Mouse (Mus musculus): ENCODE data around the gene Kif21b. TPM values are rescaled to one million over a fixed set of nuclear protein-coding genes. Genes with fewer than 3 reads are reported as not detected.

Kif21b gene
- polyA plus RNA-seq, 1 experiment from 2014 or later, result 43.6 TPM

DNA sequence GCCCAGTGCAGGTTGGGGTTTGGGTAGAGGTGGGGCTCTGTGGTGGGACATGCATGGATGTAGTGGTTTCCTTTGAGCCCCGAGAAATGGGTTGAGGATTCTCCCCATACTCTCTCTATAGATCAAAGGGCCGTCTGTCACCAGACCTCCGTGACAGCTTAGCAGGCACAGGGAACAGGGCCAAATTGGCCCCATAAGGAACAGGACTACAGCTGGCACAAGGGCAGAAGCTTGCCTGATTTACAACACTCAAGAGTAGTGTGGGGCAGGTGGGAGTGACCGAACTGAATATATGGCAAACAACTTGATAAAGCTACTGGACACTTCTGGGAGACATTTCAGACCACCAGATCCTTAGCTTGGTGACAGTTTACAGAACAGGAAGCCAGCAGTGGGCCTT, 26.4 kb upstream of the Kif21b start:
- Histone ChIP-seq H3K27ac (ENCODE audit: low read depth, low read length) (peak overlapping the region; percentile 8; the same call in 1 of the 2 replicates), H3K4me3 (ENCODE audit: low read length) (no peak overlapping the region), H3K4me2 (ENCODE audit: low read length) (no peak overlapping the region), H3K36me3 (ENCODE audit: control insufficient read depth, insufficient read depth, low read length) (no peaks in the 10 kb centered on the region), H3K9me3 (ENCODE audit: control insufficient read depth, low read length) (no peaks in the 10 kb centered on the region), H3K9ac (ENCODE audit: low read depth, low read length) (no peak overlapping the region), H3K27me3 (replicated peaks; ENCODE audit: control insufficient read depth, insufficient read depth, low read length) (no peaks in the 10 kb centered on the region), H3K4me1 (ENCODE audit: control insufficient read depth, insufficient read depth, low read depth, low read length) (peaks cover 9% of the 10 kb centered on the region)
- 33% methylated on average over 4 of the region's 4 CpGs for WGBS
- peak; percentile 37; the same call in 1 of the 2 replicates for ATAC-seq

DNA sequence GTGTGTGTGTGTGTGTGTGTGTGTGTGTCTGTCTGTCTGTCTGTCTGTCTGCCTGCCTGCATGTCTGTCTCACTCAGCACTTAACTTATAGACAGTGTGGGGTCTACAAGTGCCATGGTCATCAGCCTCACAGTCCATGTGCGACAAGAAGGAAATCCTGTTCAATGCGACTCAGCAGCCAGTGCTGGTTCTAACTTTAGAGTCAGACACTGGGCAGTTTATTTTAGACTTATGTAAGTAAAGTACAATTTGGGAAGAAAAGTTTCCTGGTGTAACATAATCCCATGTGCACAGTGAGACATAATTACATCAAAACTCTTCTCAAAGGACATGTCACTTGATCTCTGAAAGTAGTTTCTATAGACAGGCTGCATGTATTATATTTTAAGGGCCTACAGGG, 21.7 kb upstream of the Kif21b start:
- Histone ChIP-seq H3K4me3 (ENCODE audit: low read length) (no peak overlapping the region), H3K4me1 (ENCODE audit: control insufficient read depth, insufficient read depth, low read depth, low read length) (peaks cover 5% of the 10 kb centered on the region), H3K4me2 (ENCODE audit: low read length) (no peak overlapping the region), H3K36me3 (ENCODE audit: control insufficient read depth, insufficient read depth, low read length) (no peaks in the 10 kb centered on the region), H3K9me3 (ENCODE audit: control insufficient read depth, low read length) (no peaks in the 10 kb centered on the region), H3K27me3 (replicated peaks; ENCODE audit: control insufficient read depth, insufficient read depth, low read length) (no peaks in the 10 kb centered on the region), H3K9ac (ENCODE audit: low read depth, low read length) (no peak overlapping the region), H3K27ac (ENCODE audit: low read depth, low read length) (no peak overlapping the region)
- WGBS, result 91% methylated on average over 2 of the region's 2 CpGs
- ATAC-seq, result no peak

DNA sequence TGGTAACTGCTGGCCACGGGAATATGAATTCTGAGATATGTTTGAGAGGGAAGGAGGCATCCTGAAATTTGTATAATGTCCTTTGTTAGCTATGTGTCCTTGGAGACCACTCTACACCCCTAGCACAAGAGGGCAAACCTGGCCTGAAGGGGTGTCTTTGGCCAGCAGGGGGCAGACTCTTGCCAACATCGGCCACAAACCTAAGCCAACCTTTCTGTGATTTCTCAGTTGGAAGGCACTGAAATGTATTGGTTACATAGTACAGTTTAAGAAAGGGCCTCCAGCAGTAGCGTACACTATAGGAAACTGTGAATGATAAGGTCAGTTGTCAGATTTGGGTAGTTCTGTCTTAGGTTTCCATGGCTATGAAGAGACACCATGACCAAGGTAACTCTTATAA, 15.0 kb upstream of the Kif21b start:
- no peak for ATAC-seq
- H3K36me3 ChIP-seq (ENCODE audit: control insufficient read depth, insufficient read depth, low read length), result no peaks in the 10 kb centered on the region
- no peak overlapping the region for H3K4me2 ChIP-seq (ENCODE audit: low read length)
- no peak overlapping the region for H3K27ac ChIP-seq (ENCODE audit: low read depth, low read length)
- H3K27me3 ChIP-seq (replicated peaks; ENCODE audit: control insufficient read depth, insufficient read depth, low read length), result no peaks in the 10 kb centered on the region
- H3K9me3 ChIP-seq (ENCODE audit: control insufficient read depth, low read length), result no peaks in the 10 kb centered on the region
- H3K4me3 ChIP-seq (ENCODE audit: low read length), result no peak overlapping the region
- H3K9ac ChIP-seq (ENCODE audit: low read depth, low read length), result no peak overlapping the region
- peaks cover 2% of the 10 kb centered on the region; the same call in 1 of the 2 replicates for H3K4me1 ChIP-seq (ENCODE audit: control insufficient read depth, insufficient read depth, low read depth, low read length)
- WGBS, result 34% methylated on average over 3 of the region's 3 CpGs

DNA sequence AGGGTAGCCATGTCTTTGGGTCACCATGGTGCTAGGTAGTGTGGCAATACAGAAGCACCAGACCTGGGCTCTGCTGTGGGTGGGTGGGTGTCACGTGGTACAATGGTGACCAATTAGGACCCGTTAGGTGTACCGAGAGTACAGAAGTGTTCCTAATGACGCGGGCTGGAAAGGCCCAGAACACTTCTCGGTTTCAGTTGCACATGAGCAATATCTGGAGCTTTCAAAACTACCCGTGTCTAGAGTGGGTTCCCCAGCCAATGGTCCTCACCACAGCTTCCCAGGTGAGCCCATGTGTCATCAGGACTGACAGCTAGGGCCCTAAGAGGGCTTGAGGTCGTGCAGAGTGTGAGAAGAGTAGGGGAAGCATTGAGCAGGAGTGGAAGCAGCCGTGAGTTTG, 14.1 kb upstream of the Kif21b start:
- Histone ChIP-seq H3K9ac (ENCODE audit: low read depth, low read length) (no peak overlapping the region), H3K27ac (ENCODE audit: low read depth, low read length) (no peak overlapping the region), H3K4me1 (ENCODE audit: control insufficient read depth, insufficient read depth, low read depth, low read length) (peaks cover 2% of the 10 kb centered on the region; the same call in 1 of the 2 replicates), H3K4me2 (ENCODE audit: low read length) (no peak overlapping the region), H3K4me3 (ENCODE audit: low read length) (no peak overlapping the region), H3K27me3 (replicated peaks; ENCODE audit: control insufficient read depth, insufficient read depth, low read length) (no peaks in the 10 kb centered on the region), H3K36me3 (ENCODE audit: control insufficient read depth, insufficient read depth, low read length) (no peaks in the 10 kb centered on the region), H3K9me3 (ENCODE audit: control insufficient read depth, low read length) (no peaks in the 10 kb centered on the region)
- 88% methylated on average over 9 of the region's 9 CpGs for WGBS
- no peak for ATAC-seq

DNA sequence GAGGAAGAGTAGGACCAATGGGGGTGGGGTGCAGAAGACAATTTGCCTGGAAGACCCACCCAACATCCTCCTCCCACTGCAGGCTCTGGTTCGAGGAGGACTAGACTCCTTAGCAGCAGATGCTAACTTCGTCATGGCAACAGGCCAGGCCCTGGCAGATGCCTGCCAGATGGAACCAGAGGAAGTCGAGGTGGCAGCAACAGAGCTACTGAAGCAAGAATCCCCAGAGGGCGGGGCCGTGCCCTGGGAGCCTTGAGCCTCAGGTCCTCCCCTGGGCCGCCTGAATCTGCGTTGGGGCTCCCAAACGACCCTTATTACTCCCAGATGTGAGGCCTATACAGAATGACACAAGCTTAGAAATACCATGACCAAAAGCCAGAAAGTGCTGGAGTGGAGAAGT, 12.3 kb upstream of the Kif21b start:
- Histone ChIP-seq H3K4me3 (ENCODE audit: low read length) (no peak overlapping the region), H3K9me3 (ENCODE audit: control insufficient read depth, low read length) (no peaks in the 10 kb centered on the region), H3K36me3 (ENCODE audit: control insufficient read depth, insufficient read depth, low read length) (no peaks in the 10 kb centered on the region), H3K4me1 (ENCODE audit: control insufficient read depth, insufficient read depth, low read depth, low read length) (peaks cover 2% of the 10 kb centered on the region; the same call in 1 of the 2 replicates), H3K9ac (ENCODE audit: low read depth, low read length) (no peak overlapping the region), H3K27ac (ENCODE audit: low read depth, low read length) (no peak overlapping the region), H3K4me2 (ENCODE audit: low read length) (no peak overlapping the region), H3K27me3 (replicated peaks; ENCODE audit: control insufficient read depth, insufficient read depth, low read length) (no peaks in the 10 kb centered on the region)
- 38% methylated on average over 8 of the region's 8 CpGs for WGBS
- ATAC-seq, result peak; percentile 32; the same call in 1 of the 2 replicates

DNA sequence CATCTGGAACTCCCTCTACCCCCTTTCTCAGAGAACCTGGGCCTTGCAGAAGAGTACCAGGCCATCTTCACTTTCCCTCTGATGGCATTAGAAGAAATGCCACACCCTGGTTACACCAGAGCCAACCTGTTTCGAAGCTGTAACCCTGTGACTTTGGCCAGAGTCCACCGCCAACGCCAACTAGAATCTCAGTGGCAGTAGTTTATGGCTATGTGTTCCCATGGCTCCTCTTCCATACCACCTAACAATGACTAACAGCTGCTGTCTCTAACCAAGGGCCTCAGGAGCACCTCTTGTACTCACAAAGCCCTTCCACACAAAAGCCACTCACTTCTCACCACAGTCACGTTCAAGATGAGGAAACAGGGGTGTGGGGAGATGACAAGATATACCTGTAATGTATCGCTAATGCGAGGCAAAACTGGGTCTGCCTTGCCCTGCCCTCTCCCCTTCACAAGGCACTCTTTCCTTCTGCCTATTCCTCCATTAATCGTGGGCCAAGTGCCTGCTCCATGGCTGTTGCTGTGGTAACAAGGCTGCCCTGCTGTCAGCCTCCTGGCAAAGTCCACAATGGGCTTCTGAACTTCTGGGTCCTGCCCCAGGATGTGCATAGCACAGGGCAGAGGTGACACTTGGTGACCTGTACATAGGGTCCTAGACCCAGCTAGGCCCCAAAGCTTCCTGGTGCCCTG, 11.5 kb upstream of the Kif21b start:
- Histone ChIP-seq H3K4me2 (ENCODE audit: low read length) (no peak overlapping the region), H3K4me1 (ENCODE audit: control insufficient read depth, insufficient read depth, low read depth, low read length) (peaks cover 2% of the 10 kb centered on the region; the same call in 1 of the 2 replicates), H3K36me3 (ENCODE audit: control insufficient read depth, insufficient read depth, low read length) (no peaks in the 10 kb centered on the region), H3K27ac (ENCODE audit: low read depth, low read length) (no peak overlapping the region), H3K9ac (ENCODE audit: low read depth, low read length) (no peak overlapping the region), H3K27me3 (replicated peaks; ENCODE audit: control insufficient read depth, insufficient read depth, low read length) (no peaks in the 10 kb centered on the region), H3K9me3 (ENCODE audit: control insufficient read depth, low read length) (no peaks in the 10 kb centered on the region), H3K4me3 (ENCODE audit: low read length) (no peak overlapping the region)
- peak; percentile 38 for ATAC-seq
- WGBS, result 56% methylated on average over 7 of the region's 7 CpGs

DNA sequence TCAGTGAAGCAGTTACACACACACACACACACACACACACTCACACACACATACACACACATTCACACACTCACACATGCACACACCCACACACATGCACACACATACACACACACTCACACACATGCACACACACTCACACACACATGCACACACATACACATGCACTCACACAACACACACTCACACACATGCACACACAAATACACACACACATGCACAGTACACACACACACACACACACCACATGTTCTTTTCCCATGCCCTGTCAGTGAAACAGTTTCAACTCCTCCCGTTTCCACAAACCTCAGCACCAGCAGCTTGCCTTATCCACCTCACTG, 11.0 kb upstream of the Kif21b start:
- 63% methylated on average over 1 of the region's 1 CpGs for WGBS
- Histone ChIP-seq H3K27me3 (replicated peaks; ENCODE audit: control insufficient read depth, insufficient read depth, low read length) (no peaks in the 10 kb centered on the region), H3K4me1 (ENCODE audit: control insufficient read depth, insufficient read depth, low read depth, low read length) (peaks cover 2% of the 10 kb centered on the region; the same call in 1 of the 2 replicates), H3K36me3 (ENCODE audit: control insufficient read depth, insufficient read depth, low read length) (no peaks in the 10 kb centered on the region), H3K27ac (ENCODE audit: low read depth, low read length) (no peak overlapping the region), H3K9me3 (ENCODE audit: control insufficient read depth, low read length) (no peaks in the 10 kb centered on the region), H3K4me2 (ENCODE audit: low read length) (no peak overlapping the region), H3K4me3 (ENCODE audit: low read length) (no peak overlapping the region), H3K9ac (ENCODE audit: low read depth, low read length) (no peak overlapping the region)
- ATAC-seq, result no peak

DNA sequence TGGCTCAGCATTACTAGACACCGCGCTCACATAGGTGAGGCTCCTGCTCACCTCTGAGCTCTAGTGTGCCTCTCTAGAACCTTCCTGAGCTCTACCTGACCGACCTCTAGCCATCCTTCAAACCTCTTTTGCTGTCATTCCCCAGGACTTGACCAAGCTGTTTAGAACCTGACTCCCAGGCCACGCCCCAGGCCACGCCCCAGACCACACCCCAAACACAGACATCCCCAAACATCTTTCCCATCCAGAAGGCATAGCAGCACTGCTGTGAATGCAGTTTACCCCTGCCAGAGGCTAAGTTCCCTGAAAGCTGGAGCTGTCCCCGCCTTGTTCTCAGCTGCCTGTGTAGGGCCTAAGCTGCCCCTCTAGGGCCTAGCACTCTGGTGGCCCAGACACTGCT, 10.4 kb upstream of the Kif21b start:
- Histone ChIP-seq H3K27me3 (replicated peaks; ENCODE audit: control insufficient read depth, insufficient read depth, low read length) (no peaks in the 10 kb centered on the region), H3K4me3 (ENCODE audit: low read length) (no peak overlapping the region), H3K9ac (ENCODE audit: low read depth, low read length) (no peak overlapping the region), H3K36me3 (ENCODE audit: control insufficient read depth, insufficient read depth, low read length) (no peaks in the 10 kb centered on the region), H3K4me1 (ENCODE audit: control insufficient read depth, insufficient read depth, low read depth, low read length) (peaks cover 2% of the 10 kb centered on the region; the same call in 1 of the 2 replicates), H3K4me2 (ENCODE audit: low read length) (no peak overlapping the region), H3K9me3 (ENCODE audit: control insufficient read depth, low read length) (no peaks in the 10 kb centered on the region), H3K27ac (ENCODE audit: low read depth, low read length) (no peak overlapping the region)
- WGBS, result 58% methylated on average over 6 of the region's 6 CpGs
- ATAC-seq, result no peak

DNA sequence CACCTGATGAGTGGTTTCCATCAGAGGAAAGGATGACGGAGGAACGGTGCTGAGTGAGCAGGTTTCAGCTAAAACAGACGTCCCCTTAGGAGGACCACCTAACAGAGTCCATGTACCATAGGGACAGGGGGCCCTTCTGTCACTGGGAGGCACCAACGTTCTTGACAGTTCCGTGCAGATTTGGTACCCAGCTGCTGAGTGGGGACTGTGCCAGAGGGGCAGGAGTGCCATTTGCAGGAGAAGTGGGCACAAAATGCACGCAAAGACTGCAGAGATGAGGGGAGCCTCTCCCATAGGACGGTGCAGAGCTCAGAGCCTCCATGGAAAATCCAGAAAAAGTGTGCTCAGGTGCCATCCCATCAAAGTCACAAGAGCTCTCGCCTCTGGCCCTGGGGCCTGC, 9.2 kb upstream of the Kif21b start:
- 71% methylated on average over 8 of the region's 8 CpGs for WGBS

More for the DNA sequence above, 9.2 kb upstream of the Kif21b start:
- Histone ChIP-seq H3K4me2 (ENCODE audit: low read length) (no peak overlapping the region), H3K9ac (ENCODE audit: low read depth, low read length) (no peak overlapping the region), H3K4me3 (ENCODE audit: low read length) (no peak overlapping the region), H3K27ac (ENCODE audit: low read depth, low read length) (no peak overlapping the region), H3K9me3 (ENCODE audit: control insufficient read depth, low read length) (no peaks in the 10 kb centered on the region), H3K27me3 (replicated peaks; ENCODE audit: control insufficient read depth, insufficient read depth, low read length) (no peaks in the 10 kb centered on the region), H3K36me3 (ENCODE audit: control insufficient read depth, insufficient read depth, low read length) (no peaks in the 10 kb centered on the region), H3K4me1 (ENCODE audit: control insufficient read depth, insufficient read depth, low read depth, low read length) (peaks cover 2% of the 10 kb centered on the region; the same call in 1 of the 2 replicates)
- ATAC-seq, result no peak
